Mouse (Mus musculus) R1 (cell line): ENCODE measurements around the gene D930007J09Rik.
A peak's percentile ranks its signal among the peaks of the same experiment; 100 is the strongest.

ENCODE experiments used
- DNase-seq: peaks from one replicate; pipeline ENCODE4 v3.0.0-alpha.2; 2018; ENCODE audit warnings: low read depth, low spot score

Gene D930007J09Rik

GRCm38 (mm10) chr13:32819926-32820325, 17.3 kb upstream of the D930007J09Rik start:
- DNase-seq: no peak

GRCm38 (mm10) chr13:32819241-32819640, 16.6 kb upstream of the D930007J09Rik start:
- DNase-seq: no peak

GRCm38 (mm10) chr13:32807624-32808023, 5.0 kb upstream of the D930007J09Rik start:
- DNase-seq: no peak

DNA sequence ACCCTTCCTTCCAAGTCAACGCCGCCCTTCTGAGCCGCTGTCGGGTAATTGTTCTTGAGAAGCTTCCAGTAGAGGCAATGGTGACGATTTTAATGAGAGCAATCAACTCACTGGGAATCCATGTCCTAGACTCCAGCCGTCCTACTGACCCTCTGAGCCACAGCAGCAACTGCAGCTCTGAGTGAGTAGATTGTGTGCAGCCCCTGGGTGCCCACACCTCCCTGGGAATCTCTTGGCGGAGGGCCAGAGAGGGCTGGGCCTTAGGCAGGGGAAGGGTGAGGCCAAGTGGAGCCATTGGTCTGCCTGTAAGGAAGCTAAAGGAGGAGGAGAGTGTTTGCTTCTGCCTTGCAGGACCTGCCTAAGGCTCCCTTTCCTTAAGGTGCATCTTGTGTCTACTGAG, 4.2 kb upstream of the D930007J09Rik start:
- peak; percentile 75 for DNase-seq

- DNase-seq: no peak
These were observed 1.2 kb upstream of the D930007J09Rik start for GRCm38 (mm10) chr13:32803701-32804345.

DNA sequence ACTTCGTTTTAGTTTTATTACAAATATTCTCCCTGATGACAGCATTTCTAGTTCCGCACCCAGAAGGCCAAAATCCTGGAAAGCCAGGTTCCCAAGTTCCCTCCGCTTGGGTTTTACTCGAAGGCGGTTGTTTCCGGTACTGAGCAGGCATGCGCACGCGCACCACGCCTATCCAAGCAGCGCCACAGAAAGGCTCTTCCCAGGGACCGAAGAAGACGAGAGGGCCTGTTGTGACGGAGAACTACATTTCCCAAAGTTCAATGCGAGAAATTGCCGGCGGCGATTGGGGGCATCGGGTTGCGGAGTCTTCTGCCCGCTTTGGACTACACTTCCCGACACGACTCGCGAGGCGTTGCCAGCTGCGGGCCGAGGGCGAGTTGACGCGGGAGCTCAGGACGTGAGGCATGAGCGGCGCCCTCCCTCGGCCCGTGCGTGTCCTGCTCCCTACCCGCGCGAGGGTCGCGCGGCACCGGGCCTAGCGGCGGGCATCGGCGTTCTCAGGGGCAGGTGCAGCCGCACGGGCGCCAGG, 892 bp downstream of the D930007J09Rik start, which contains the start of gene Wrnip1:
TSS of gene Wrnip1 (plus strand) at position 346 of the 529 bp plus-strand sequence.
- DNase-seq: peak; percentile 99

- peak; percentile 18 for DNase-seq
These were observed 1.8 kb downstream of the D930007J09Rik start for GRCm38 (mm10) chr13:32800859-32801258.

- peak; percentile 16 for DNase-seq
These were observed 3.5 kb downstream of the D930007J09Rik start for GRCm38 (mm10) chr13:32799131-32799530.

DNA sequence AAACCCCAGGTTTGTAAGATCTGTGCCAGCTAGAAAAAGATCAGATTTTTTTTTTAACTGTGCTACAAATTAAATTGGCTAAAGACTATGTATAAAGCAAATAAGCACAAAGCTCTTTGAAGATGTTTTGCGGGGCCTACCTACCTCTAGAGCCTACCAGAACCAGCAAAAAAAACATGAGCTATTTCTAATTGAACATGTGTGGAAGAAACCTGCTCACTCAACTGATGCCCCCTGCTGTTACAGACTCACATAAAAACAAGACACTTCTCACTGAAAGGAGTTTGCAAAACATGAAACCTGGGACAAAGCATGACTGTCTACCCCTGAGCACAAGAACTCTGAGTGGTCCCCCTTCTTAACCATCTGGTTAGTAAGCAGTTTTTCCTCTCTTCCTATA, 5.6 kb downstream of the D930007J09Rik start:
- DNase-seq: no peak

- no peak for DNase-seq
These were observed 7.5 kb downstream of the D930007J09Rik start for GRCm38 (mm10) chr13:32795166-32795565.

- DNase-seq: no peak
These were observed 8.0 kb downstream of the D930007J09Rik start for GRCm38 (mm10) chr13:32794619-32795018.

DNA sequence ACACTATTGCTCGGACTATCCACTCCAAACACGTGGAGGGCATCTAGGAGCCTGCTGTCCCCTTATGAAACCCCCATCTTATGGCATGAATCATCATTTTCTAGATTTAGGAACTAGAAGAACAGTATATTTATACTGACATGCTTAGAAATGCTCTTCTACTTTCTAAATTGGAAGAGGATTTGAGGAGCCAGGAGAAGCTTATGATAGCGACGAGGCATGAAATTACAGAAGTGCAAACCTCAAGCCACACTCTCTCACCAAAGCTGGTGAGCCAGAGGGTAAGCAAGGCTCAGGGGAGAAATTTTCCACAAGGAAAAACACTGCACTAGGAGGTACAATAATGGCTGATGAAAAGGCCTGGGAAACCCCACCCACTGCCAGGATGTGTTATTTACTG, 12.9 kb downstream of the D930007J09Rik start:
- no peak for DNase-seq

DNA sequence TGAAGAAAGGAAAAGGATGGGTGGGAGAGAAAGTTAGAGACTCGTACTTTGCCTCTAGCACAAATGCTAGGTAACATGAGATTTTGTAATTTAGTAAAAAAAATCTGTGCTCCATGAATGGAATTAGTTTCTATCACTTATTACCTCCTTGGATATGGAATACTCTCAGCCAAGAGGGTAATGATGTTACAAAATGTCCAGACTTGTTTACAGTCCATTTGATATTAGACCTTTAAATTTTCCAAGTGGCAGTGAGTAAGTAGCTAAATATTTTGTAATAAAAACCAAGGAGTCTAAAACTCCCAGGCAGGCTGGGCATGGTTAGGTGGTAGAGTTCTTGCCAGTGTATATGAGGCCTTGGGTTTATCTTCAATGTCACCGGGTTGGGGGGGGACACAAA, 15.1 kb downstream of the D930007J09Rik start:
- DNase-seq: no peak

DNA sequence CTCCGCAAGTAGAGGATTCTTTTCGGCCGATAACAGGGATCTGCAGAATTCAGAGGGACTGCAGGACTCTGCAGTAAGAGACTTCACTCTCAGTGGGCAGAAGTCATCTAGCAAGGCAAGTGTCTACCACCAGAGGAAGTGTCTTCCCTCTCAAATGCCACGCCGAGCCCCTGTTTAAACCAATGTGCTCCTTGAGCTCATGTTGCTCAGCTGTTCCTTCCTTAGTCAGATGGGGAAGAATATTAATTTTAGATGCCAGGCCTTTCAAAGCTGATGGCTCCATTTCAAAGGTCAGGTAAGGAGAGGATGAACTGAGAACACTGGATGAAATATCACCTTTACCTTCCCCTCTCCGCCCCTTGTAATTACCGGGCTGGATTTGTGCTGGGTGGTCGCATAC, 18.8 kb downstream of the D930007J09Rik start, which contains the start of gene Mylk4:
TSS of gene Mylk4 (minus strand) at position 139 of the 400 bp plus-strand sequence.
- no peak for DNase-seq

DNA sequence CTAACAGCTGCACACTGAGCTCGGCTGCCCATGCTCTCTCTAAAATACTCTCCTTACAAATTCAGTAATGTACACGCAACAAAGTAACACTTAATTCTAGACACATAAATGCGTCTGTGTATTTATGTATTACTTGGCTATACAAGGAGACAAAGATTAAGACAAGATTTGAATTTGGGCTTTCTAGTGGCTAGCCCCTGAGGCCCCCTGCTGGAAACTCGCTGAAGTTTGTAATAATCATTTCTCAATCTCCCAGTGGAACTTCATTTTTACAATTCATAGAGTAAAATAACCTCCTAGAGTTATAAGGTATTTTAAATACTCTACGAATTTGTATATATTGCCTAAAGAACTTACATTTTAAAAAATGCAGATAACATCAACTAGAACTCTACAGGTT, 19.6 kb downstream of the D930007J09Rik start:
- DNase-seq: no peak

DNA sequence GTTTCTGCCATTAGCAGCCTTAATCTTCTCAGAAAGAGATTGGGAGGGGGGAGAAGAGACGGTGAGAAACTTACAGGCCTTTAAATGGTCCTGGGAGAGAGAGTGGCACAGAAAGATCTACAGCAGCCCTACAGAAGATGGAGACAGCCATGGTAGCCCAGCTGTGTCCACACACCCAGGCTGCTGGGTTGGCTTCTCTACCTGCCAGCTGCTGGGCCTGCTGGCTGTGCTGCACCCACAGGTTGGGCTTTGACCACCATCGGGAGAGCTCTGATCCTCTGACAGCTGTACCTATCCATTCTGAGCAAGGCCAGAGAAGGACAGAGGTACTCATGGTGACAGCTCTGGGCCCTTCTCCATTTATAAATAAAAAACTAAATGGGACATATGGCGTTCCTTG, 23.8 kb downstream of the D930007J09Rik start:
- DNase-seq: no peak

DNA sequence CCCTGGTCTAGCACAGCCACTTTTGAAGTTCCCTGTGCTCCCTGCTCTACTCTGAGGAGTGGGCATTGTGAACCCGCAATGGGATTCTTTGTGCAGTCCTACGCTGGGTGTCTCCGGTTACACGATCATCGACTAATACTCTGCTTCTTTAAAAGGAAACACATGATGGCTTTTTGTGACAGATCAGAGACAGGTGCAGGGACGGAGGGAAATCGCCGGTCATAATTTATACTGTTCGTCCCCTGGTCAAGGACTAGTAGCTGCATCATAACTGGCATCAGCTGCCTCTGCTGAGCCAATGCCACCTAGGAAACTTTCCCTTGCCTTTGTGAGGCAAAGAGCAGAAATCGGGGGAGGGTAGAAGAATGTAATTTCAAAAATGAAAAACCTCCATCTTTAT, 26.3 kb downstream of the D930007J09Rik start:
- DNase-seq: no peak

GRCm38 (mm10) chr13:32775889-32776288, 26.8 kb downstream of the D930007J09Rik start:
- no peak for DNase-seq

- peak; percentile 38 for DNase-seq
These were observed 32.7 kb downstream of the D930007J09Rik start for GRCm38 (mm10) chr13:32769960-32770359.

GRCm38 (mm10) chr13:32768104-32768503, 34.5 kb downstream of the D930007J09Rik start:
- DNase-seq: peak; percentile 68

- peak; percentile 10 for DNase-seq
These were observed 38.2 kb downstream of the D930007J09Rik start for GRCm38 (mm10) chr13:32764448-32764847.

GRCm38 (mm10) chr13:32763141-32763540, 39.5 kb downstream of the D930007J09Rik start:
- no peak for DNase-seq

GRCm38 (mm10) chr13:32760795-32761194, 41.9 kb downstream of the D930007J09Rik start:
- DNase-seq: no peak
